Comparison of ENCODE assay signal across 8 mouse cellular contexts in genomic region chr7:132810879-132811278, GRCm38 (mm10). TPM values are rescaled to one million over a fixed set of nuclear protein-coding genes. Genes with fewer than 3 reads are reported as not detected.
DNase-seq lines count a peak whose midpoint lies in the region; ATAC-seq and TF ChIP-seq lines count a peak whose summit lies in the region.

No protein-coding gene starts in this region.

- H3K4me2 ChIP-seq in CH12.LX (ENCODE audit: insufficient read depth, low read depth, poor library complexity, severe bottlenecking): peak overlapping the region; percentile 96
- H3K4me2 ChIP-seq in heart, embryonic 16.5 days (ENCODE audit: low read depth, low read length): peak overlapping the region; percentile 94
- H3K4me2 ChIP-seq in liver, embryonic 16.5 days (ENCODE audit: low read depth, low read length): peak overlapping the region; percentile 92
- H3K4me2 ChIP-seq in neural tube, embryonic 12.5 days (replicated peaks): peak overlapping the region; percentile 86
- H3K4me2 ChIP-seq in stomach, postnatal 0 days (replicated peaks; ENCODE audit: low read depth): 0 out of 2 replicates have a peak overlapping the region, but pooled peaks have one; percentile 21

- no peaks in the 10 kb centered on the region for H3K9me3 ChIP-seq in CH12.LX (replicated peaks; ENCODE audit: low read length)
- no peaks in the 10 kb centered on the region for H3K9me3 ChIP-seq in heart, embryonic 16.5 days (replicated peaks; ENCODE audit: control insufficient read depth, low read length)
- no peaks in the 10 kb centered on the region for H3K9me3 ChIP-seq in liver, embryonic 16.5 days (replicated peaks; ENCODE audit: control insufficient read depth, low read length)
- H3K9me3 ChIP-seq in neural tube, embryonic 12.5 days: no peaks in the 10 kb centered on the region
- H3K9me3 ChIP-seq in stomach, postnatal 0 days (ENCODE audit: control insufficient read depth, low read length): no peaks in the 10 kb centered on the region

- dilution Hi-C loops in CH12.LX (cut with MboI; ENCODE audit: extremely low pct_ligation_motif_present, extremely low pct_unique_long_range_greater_than_20kb, low sequenced_read_pairs): no loop called here

- peak; percentile 60 to 92 for TF ChIP-seq CTCF in CH12.LX (conservative IDR thresholded peaks at IDR 0.05 in 1 of 2, IDR thresholded peaks at IDR 0.05 in 1 of 2; ENCODE audit: low read depth in 2 of 2, low read length in 2 of 2)
- peak; percentile 95 for TF ChIP-seq CTCF in stomach, postnatal 0 days (IDR thresholded peaks at IDR 0.05; ENCODE audit: low read depth)

- peaks cover 6 to 14% of the 10 kb centered on the region in 2 experiments for H3K36me3 ChIP-seq in CH12.LX (replicated peaks in 1 of 2; ENCODE audit: control insufficient read depth in 1 of 2, insufficient read depth in 1 of 2, low read length in 1 of 2)
- no peaks in the 10 kb centered on the region for H3K36me3 ChIP-seq in heart, embryonic 16.5 days (ENCODE audit: control insufficient read depth, insufficient read depth)
- H3K36me3 ChIP-seq in liver, embryonic 16.5 days (ENCODE audit: control insufficient read depth, insufficient read depth): no peaks in the 10 kb centered on the region
- no peaks in the 10 kb centered on the region for H3K36me3 ChIP-seq in neural tube, embryonic 12.5 days
- no peaks in the 10 kb centered on the region for H3K36me3 ChIP-seq in stomach, postnatal 0 days (ENCODE audit: control insufficient read depth, insufficient read depth, low read length)

- H3K4me3 ChIP-seq in CH12.LX (replicated peaks in 1 of 3; ENCODE audit: low read depth in 2 of 3, low read length in 2 of 3, poor library complexity in 1 of 3): peak overlapping the region; percentile 37 to 65 (median 38)
- no peak overlapping the region for H3K4me3 ChIP-seq in heart, embryonic 16.5 days (ENCODE audit: low read length)
- H3K4me3 ChIP-seq in liver, embryonic 16.5 days (ENCODE audit: low read depth, low read length): peak overlapping the region; percentile 78
- no peak overlapping the region for H3K4me3 ChIP-seq in neural tube, embryonic 12.5 days
- no peak overlapping the region for H3K4me3 ChIP-seq in stomach, postnatal 0 days (ENCODE audit: low read depth, low read length)

- 80% methylated on average over 1 of the region's 1 CpGs for whole genome bisulfite sequencing in heart, embryonic 16.5 days
- WGBS in liver, embryonic 16.5 days (ENCODE audit: insufficient replicate concordance): 82% methylated on average over 1 of the region's 1 CpGs
- 59% methylated on average over 1 of the region's 1 CpGs for WGBS in neural tube, embryonic 12.5 days
- 61% methylated on average over 1 of the region's 1 CpGs for WGBS in stomach, postnatal 0 days

- H3K27ac ChIP-seq in CH12.LX (ENCODE audit: insufficient read depth, low read depth): peak overlapping the region; percentile 63
- peak overlapping the region; percentile 96; the same call in 1 of the 2 replicates for H3K27ac ChIP-seq in heart, embryonic 16.5 days (ENCODE audit: low read length)
- H3K27ac ChIP-seq in liver, embryonic 16.5 days (ENCODE audit: low read length): no peak overlapping the region
- H3K27ac ChIP-seq in neural tube, embryonic 12.5 days: no peak overlapping the region
- H3K27ac ChIP-seq in stomach, postnatal 0 days (replicated peaks): peak overlapping the region; percentile 67; the same call in 1 of the 2 replicates

- TF ChIP-seq RAD21 in CH12.LX (IDR thresholded peaks at IDR 0.05; ENCODE audit: low read depth, low read length): peak; percentile 90

- H3K27me3 ChIP-seq in CH12.LX (replicated peaks): no peaks in the 10 kb centered on the region
- H3K27me3 ChIP-seq in heart, embryonic 16.5 days (ENCODE audit: control insufficient read depth, insufficient read depth, low read length): no peaks in the 10 kb centered on the region
- H3K27me3 ChIP-seq in liver, embryonic 16.5 days (ENCODE audit: control insufficient read depth, insufficient read depth, low read depth, low read length): peaks cover 8% of the 10 kb centered on the region; the same call in 1 of the 2 replicates
- no peaks in the 10 kb centered on the region for H3K27me3 ChIP-seq in neural tube, embryonic 12.5 days (replicated peaks)
- H3K27me3 ChIP-seq in stomach, postnatal 0 days (ENCODE audit: control insufficient read depth, insufficient read depth, low read length): no peaks in the 10 kb centered on the region

- in situ Hi-C loops in CH12.LX (cut with MboI; ENCODE audit: low pct_ligation_motif_present, low pct_unique_long_range_greater_than_20kb, low sequenced_read_pairs): no loop called here

- peak overlapping the region; percentile 82 for H3K9ac ChIP-seq in CH12.LX (ENCODE audit: insufficient read depth, low read depth)
- peak overlapping the region; percentile 61 for H3K9ac ChIP-seq in heart, embryonic 16.5 days (ENCODE audit: low read length)
- no peak overlapping the region for H3K9ac ChIP-seq in liver, embryonic 16.5 days (ENCODE audit: low read depth, low read length)
- no peak overlapping the region for H3K9ac ChIP-seq in neural tube, embryonic 12.5 days
- no peak overlapping the region for H3K9ac ChIP-seq in stomach, postnatal 0 days (ENCODE audit: low read length)

- H3K79me2 ChIP-seq in CH12.LX (replicated peaks; ENCODE audit: control insufficient read depth, extremely low read depth, insufficient read depth, poor library complexity, severe bottlenecking): peaks cover 65% of the 10 kb centered on the region

- TF ChIP-seq EP300 in CH12.LX (IDR thresholded peaks at IDR 0.05; ENCODE audit: low read length): no peak
- no peak for TF ChIP-seq EP300 in stomach, postnatal 0 days (optimal IDR thresholded peaks at IDR 0.05)

- H3K4me1 ChIP-seq in CH12.LX (ENCODE audit: control insufficient read depth in 1 of 2, insufficient read depth in 2 of 2): peaks cover 14 to 71% of the 10 kb centered on the region in 2 experiments
- peaks cover 68% of the 10 kb centered on the region for H3K4me1 ChIP-seq in heart, embryonic 16.5 days (ENCODE audit: control insufficient read depth, insufficient read depth, low read length)
- H3K4me1 ChIP-seq in liver, embryonic 16.5 days (ENCODE audit: control insufficient read depth, low read depth, low read length): peaks cover 58% of the 10 kb centered on the region
- peaks cover 66% of the 10 kb centered on the region for H3K4me1 ChIP-seq in neural tube, embryonic 12.5 days
- peaks cover 25% of the 10 kb centered on the region for H3K4me1 ChIP-seq in stomach, postnatal 0 days (replicated peaks; ENCODE audit: control insufficient read depth, insufficient read depth)

- ATAC-seq in heart, embryonic 16.5 days (replicated peaks; ENCODE audit: extremely low read depth, insufficient read depth, low FRiP score): peak; percentile 21; the same call in 1 of the 2 replicates
- ATAC-seq in liver, embryonic 16.5 days (ENCODE audit: low read depth): peak; percentile 66
- ATAC-seq in neural tube, embryonic 12.5 days (ENCODE audit: low FRiP score, low read depth): no peak
- peak; percentile 54 for ATAC-seq in stomach, postnatal 0 days (ENCODE audit: low FRiP score, low TSS enrichment)

- peak; percentile 93 for DNase-seq in CH12.LX (ENCODE audit: extremely low read depth)
- peak; percentile 87 for DNase-seq in c-Kit-negative CD71-positive TER-119-positive erythroid progenitor cells, embryonic 14.5 days (ENCODE audit: low read depth, low spot score)
- DNase-seq in fibroblast of lung, adult 2 months (ENCODE audit: low read depth): peak; percentile 87
- peak; percentile 92 to 97 for DNase-seq in kidney, postnatal 36 days
- DNase-seq in stomach, postnatal 0 days (ENCODE audit: low spot score): peak; percentile 91

- TF ChIP-seq POLR2A in CH12.LX (IDR thresholded peaks at IDR 0.05; ENCODE audit: low read depth, low read length): no peak

TF ChIP-seq in CH12.LX, 34 proteins besides CTCF, POLR2A, EP300 and RAD21 (continues in another document):
- TF ChIP-seq RCOR1 (conservative IDR thresholded peaks at IDR 0.05; ENCODE audit: low read depth, low read length): no peak
- peak; percentile 48; the same call in 1 of the 2 replicates for TF ChIP-seq BHLHE40 (IDR thresholded peaks at IDR 0.05; ENCODE audit: low read depth, low read length)
- TF ChIP-seq IRF4 (IDR thresholded peaks at IDR 0.05; ENCODE audit: low read depth, low read length): peak; percentile 42; the same call in 1 of the 2 replicates
- TF ChIP-seq SIN3A (IDR thresholded peaks at IDR 0.05; ENCODE audit: low read length): peak; percentile 97
- no peak for TF ChIP-seq JUN (IDR thresholded peaks at IDR 0.05; ENCODE audit: insufficient read depth, low read depth, low read length)
- no peak for TF ChIP-seq E2F4 (IDR thresholded peaks at IDR 0.05; ENCODE audit: insufficient replicate concordance, low read depth, low read length)
- TF ChIP-seq SMC3 (IDR thresholded peaks at IDR 0.05; ENCODE audit: low read depth, low read length): peak; percentile 93
- 0 out of 2 replicates have a peak, but pooled peaks have one; percentile 3 for TF ChIP-seq MAX (IDR thresholded peaks at IDR 0.05; ENCODE audit: low read length)

RNA-seq across cellular contexts. Expression of gene Fam53b, which starts 2.8 kb away (rescaled TPM):
- total RNA-seq in CH12.LX (2012; rRNA removed) (21.8 and 22.1 TPM in 2 replicates), CH12.LX (2014; rRNA removed) (14.4 and 15.6 TPM in 2 replicates)
- 25.0 and 30.9 TPM in 2 replicates for polyA plus RNA-seq in CH12.LX (2012; ENCODE audit: insufficient read length, low read depth)
- 16.4 and 21.8 TPM in 2 replicates for polyA plus RNA-seq in heart, embryonic 16.5 days (2015; fragmentation: Nextera tagmentation; extraction: Ambion mirVana)
- 25.1 and 29.4 TPM in 2 replicates for polyA plus RNA-seq in liver, embryonic 16.5 days (2015; fragmentation: Nextera tagmentation; extraction: Ambion mirVana)
- polyA plus RNA-seq in neural tube, embryonic 12.5 days (2016; fragmentation: Nextera tagmentation; extraction: Ambion mirVana): 25.0 and 25.3 TPM in 2 replicates
- 8.4 and 8.5 TPM in 2 replicates for polyA plus RNA-seq in stomach, postnatal 0 days (2015; fragmentation: Nextera tagmentation; extraction: Ambion mirVana)

RNA-seq across cellular contexts. Expression of gene Eef1akmt2, which starts 41.6 kb away (rescaled TPM):
- total RNA-seq in CH12.LX (2012; rRNA removed) (31.4 and 34.3 TPM in 2 replicates), CH12.LX (2014; rRNA removed) (87.2 and 94.8 TPM in 2 replicates)
- polyA plus RNA-seq in CH12.LX (2012; ENCODE audit: insufficient read length, low read depth): 35.9 and 39.8 TPM in 2 replicates
- polyA plus RNA-seq in heart, embryonic 16.5 days (2015; fragmentation: Nextera tagmentation; extraction: Ambion mirVana): 35.1 and 43.0 TPM in 2 replicates
- polyA plus RNA-seq in liver, embryonic 16.5 days (2015; fragmentation: Nextera tagmentation; extraction: Ambion mirVana): 12.5 and 16.2 TPM in 2 replicates
- 79.1 and 79.6 TPM in 2 replicates for polyA plus RNA-seq in neural tube, embryonic 12.5 days (2016; fragmentation: Nextera tagmentation; extraction: Ambion mirVana)
- 39.0 and 39.9 TPM in 2 replicates for polyA plus RNA-seq in stomach, postnatal 0 days (2015; fragmentation: Nextera tagmentation; extraction: Ambion mirVana)

RNA-seq across cellular contexts. Expression of gene Abraxas2, which starts 48.1 kb away (rescaled TPM):
- total RNA-seq in CH12.LX (2012; rRNA removed) (20.5 and 21.3 TPM in 2 replicates), CH12.LX (2014; rRNA removed) (26.7 and 28.4 TPM in 2 replicates)
- polyA plus RNA-seq in CH12.LX (2012; ENCODE audit: insufficient read length, low read depth): 20.1 and 20.3 TPM in 2 replicates
- polyA plus RNA-seq in heart, embryonic 16.5 days (2015; fragmentation: Nextera tagmentation; extraction: Ambion mirVana): 26.0 and 30.0 TPM in 2 replicates
- 11.2 and 12.5 TPM in 2 replicates for polyA plus RNA-seq in liver, embryonic 16.5 days (2015; fragmentation: Nextera tagmentation; extraction: Ambion mirVana)
- 36.5 and 41.1 TPM in 2 replicates for polyA plus RNA-seq in neural tube, embryonic 12.5 days (2016; fragmentation: Nextera tagmentation; extraction: Ambion mirVana)
- polyA plus RNA-seq in stomach, postnatal 0 days (2015; fragmentation: Nextera tagmentation; extraction: Ambion mirVana): 18.7 and 20.2 TPM in 2 replicates

Comparison
In these comparisons a context has a peak if more than half of its experiments do, and no peak if none do; other contexts are left out.
1. H3K27ac ChIP-seq: peak in CH12.LX (single experiment), heart, embryonic 16.5 days (single experiment) and stomach, postnatal 0 days (single experiment); none in liver, embryonic 16.5 days (single experiment) and neural tube, embryonic 12.5 days (single experiment).
2. H3K4me2 ChIP-seq: peak in every context shown above with its lines; median percentile 96 in CH12.LX; 94 in heart, embryonic 16.5 days; 92 in liver, embryonic 16.5 days; 86 in neural tube, embryonic 12.5 days; 21 in stomach, postnatal 0 days.
3. H3K4me3 ChIP-seq: peak in CH12.LX (3 of 3) and liver, embryonic 16.5 days (single experiment); none in heart, embryonic 16.5 days (single experiment), neural tube, embryonic 12.5 days (single experiment) and stomach, postnatal 0 days (single experiment).
4. H3K9ac ChIP-seq: peak in CH12.LX (single experiment) and heart, embryonic 16.5 days (single experiment); none in liver, embryonic 16.5 days (single experiment), neural tube, embryonic 12.5 days (single experiment) and stomach, postnatal 0 days (single experiment).
5. Peak in every context shown above with its lines, with median percentiles within 50 percentile points of each other: DNase-seq.